Mouse (Mus musculus): Measurements from ENCODE around the gene Rasgef1b. TPM values are rescaled to one million over a fixed set of nuclear protein-coding genes. Genes with fewer than 3 reads are reported as not detected.

Gene Rasgef1b
- polyA plus RNA-seq, 1 experiment from 2014 or later = 6.3 TPM

GRCm38 (mm10) chr5:99737937-99738727 lies 9.3 kb upstream of the Rasgef1b start:
- WGBS (ENCODE audit: insufficient replicate concordance) = 43% methylated on average over 10 of the region's 10 CpGs
- ATAC-seq = no peak
- H3K36me3 ChIP-seq = no peaks in the 10 kb centered on the region
- no peak overlapping the region for H3K9ac ChIP-seq
- H3K27ac ChIP-seq = no peak overlapping the region
- no peaks in the 10 kb centered on the region for H3K9me3 ChIP-seq (replicated peaks)
- no peak overlapping the region for H3K4me2 ChIP-seq
- H3K4me3 ChIP-seq = no peak overlapping the region
- H3K4me1 ChIP-seq = no peaks in the 10 kb centered on the region
- H3K27me3 ChIP-seq (replicated peaks) = no peaks in the 10 kb centered on the region; the same call in 1 of the 2 replicates

DNA sequence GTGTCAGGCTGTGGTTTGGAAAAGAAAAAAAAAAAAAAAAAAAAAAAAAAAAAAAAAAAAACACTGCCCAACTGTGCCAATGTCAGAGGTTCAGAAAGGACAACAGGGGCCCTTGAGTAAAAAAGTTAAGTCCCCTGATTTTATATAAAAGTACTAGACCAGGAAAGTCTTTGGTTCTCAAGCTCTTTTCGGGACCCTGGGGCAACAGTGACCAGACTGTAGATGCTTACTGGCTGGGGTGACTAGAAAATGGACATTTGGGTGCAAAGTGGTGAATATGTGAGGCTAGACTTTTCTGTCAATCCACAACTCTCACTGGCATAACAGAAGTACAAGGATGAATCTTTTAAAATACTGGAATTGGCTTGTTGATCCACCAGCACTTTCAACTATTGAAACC lies 1.1 kb upstream of the Rasgef1b start:
- Histone ChIP-seq H3K4me2 (no peak overlapping the region), H3K4me1 (peaks cover 16% of the 10 kb centered on the region; the same call in 1 of the 2 replicates), H3K27me3 (replicated peaks) (peaks cover 57% of the 10 kb centered on the region), H3K27ac (no peak overlapping the region), H3K9me3 (replicated peaks) (no peaks in the 10 kb centered on the region), H3K36me3 (no peaks in the 10 kb centered on the region), H3K4me3 (no peak overlapping the region), H3K9ac (no peak overlapping the region)
- no peak for ATAC-seq
- 57% methylated on average over 1 of the region's 1 CpGs for WGBS (ENCODE audit: insufficient replicate concordance)

DNA sequence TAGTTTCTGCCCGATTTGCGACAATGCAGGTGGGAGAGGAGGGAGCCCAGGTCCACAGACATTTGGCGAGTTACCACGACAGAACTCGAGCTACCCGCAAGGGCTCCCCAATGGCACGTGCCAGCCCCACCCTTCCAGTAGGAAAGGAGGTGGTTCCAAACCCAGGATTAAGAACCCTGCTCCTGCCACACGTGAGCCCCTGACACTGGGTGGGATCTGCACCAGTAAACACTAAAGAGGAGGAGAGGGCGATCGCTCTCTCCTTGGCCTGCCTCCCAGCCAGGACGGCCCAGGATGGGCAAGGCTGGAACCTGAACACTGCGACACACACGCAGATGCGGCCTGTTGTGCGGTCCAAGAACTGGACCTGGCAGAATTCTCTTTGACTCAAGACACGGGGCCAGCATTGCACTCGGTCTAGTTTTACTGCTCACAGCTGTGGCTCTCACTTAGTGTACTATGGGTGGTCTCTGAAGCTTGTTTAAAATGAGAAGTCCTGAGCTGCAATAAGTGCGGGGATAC lies 557 bp upstream of the Rasgef1b start:
- no peaks in the 10 kb centered on the region for H3K9me3 ChIP-seq (replicated peaks)
- H3K4me3 ChIP-seq = peak overlapping the region; percentile 59
- 7% methylated on average over 18 of the region's 18 CpGs for WGBS (ENCODE audit: insufficient replicate concordance)
- H3K27me3 ChIP-seq (replicated peaks) = peaks cover 57% of the 10 kb centered on the region
- H3K4me2 ChIP-seq = peak overlapping the region; percentile 85
- ATAC-seq = 0 out of 2 replicates have a peak, but pooled peaks have one; percentile 15
- no peak overlapping the region for H3K27ac ChIP-seq
- peaks cover 16% of the 10 kb centered on the region; the same call in 1 of the 2 replicates for H3K4me1 ChIP-seq
- H3K9ac ChIP-seq = no peak overlapping the region
- H3K36me3 ChIP-seq = no peaks in the 10 kb centered on the region

DNA sequence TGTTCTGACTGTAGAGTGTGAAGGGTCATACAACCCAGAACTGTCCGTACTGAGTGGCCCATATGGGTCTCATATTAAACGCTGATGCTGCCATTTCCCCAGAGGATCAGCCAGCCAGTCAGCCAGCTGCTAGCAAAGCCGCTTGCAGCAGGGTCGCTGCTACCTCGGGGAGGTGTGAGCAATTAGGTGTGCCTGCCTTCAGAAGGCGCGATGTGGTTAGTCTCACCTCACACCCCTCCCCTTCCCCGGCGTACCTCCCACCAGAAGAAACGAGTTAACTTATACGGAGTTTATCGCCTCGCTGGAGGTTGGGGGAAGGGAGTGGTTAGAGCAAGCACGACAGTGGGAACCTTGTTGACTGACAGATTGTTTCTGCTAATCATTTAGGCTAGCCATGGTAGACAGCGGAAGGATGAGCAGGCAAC lies 826 bp downstream of the Rasgef1b start:
- H3K36me3 ChIP-seq = no peaks in the 10 kb centered on the region
- H3K4me1 ChIP-seq = peaks cover 16% of the 10 kb centered on the region; the same call in 1 of the 2 replicates
- H3K27me3 ChIP-seq (replicated peaks) = peaks cover 57% of the 10 kb centered on the region
- no peak overlapping the region for H3K27ac ChIP-seq
- no peak overlapping the region for H3K9ac ChIP-seq
- H3K4me2 ChIP-seq = peak overlapping the region; percentile 85
- under 1% methylated on average over 15 of the region's 15 CpGs for WGBS (ENCODE audit: insufficient replicate concordance)
- ATAC-seq = no peak
- no peaks in the 10 kb centered on the region for H3K9me3 ChIP-seq (replicated peaks)
- H3K4me3 ChIP-seq = peak overlapping the region; percentile 59

- no peak overlapping the region for H3K27ac ChIP-seq
- no peak overlapping the region for H3K4me3 ChIP-seq
- H3K36me3 ChIP-seq = no peaks in the 10 kb centered on the region
- ATAC-seq = no peak
- 74% methylated on average over 6 of the region's 6 CpGs for WGBS (ENCODE audit: insufficient replicate concordance)
- H3K4me1 ChIP-seq = peaks cover 10% of the 10 kb centered on the region; the same call in 1 of the 2 replicates
- no peak overlapping the region for H3K9ac ChIP-seq
- no peaks in the 10 kb centered on the region for H3K9me3 ChIP-seq (replicated peaks)
- peaks cover 23% of the 10 kb centered on the region for H3K27me3 ChIP-seq (replicated peaks)
- no peak overlapping the region for H3K4me2 ChIP-seq
Observed at GRCm38 (mm10) chr5:99723941-99724340, 4.9 kb downstream of the Rasgef1b start.

DNA sequence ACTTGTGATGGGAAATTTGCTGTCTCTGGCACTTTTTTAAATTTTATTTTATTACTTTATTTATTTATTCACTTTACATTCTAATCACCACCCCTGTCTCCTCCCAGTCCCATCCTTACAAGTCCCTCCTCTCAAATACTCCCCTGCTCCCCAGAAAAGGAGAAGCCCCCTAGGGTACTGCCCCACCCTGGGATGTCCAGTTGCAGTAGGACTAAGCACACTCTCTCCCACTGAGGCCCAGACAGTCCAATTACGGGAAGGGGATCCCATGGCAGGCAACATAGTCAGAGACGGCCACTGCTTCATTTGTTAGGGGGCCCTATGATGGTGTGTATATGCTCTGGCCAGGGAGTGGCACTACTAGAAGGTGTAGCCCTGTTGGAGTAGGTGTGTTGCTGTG lies 6.6 kb downstream of the Rasgef1b start:
- ATAC-seq = no peak
- Histone ChIP-seq H3K27ac (no peak overlapping the region), H3K4me1 (no peaks in the 10 kb centered on the region), H3K9ac (no peak overlapping the region), H3K4me2 (no peak overlapping the region), H3K9me3 (replicated peaks) (no peaks in the 10 kb centered on the region), H3K4me3 (no peak overlapping the region), H3K36me3 (no peaks in the 10 kb centered on the region), H3K27me3 (replicated peaks) (peaks cover 7% of the 10 kb centered on the region)
- WGBS (ENCODE audit: insufficient replicate concordance) = 73% methylated on average over 2 of the region's 2 CpGs

- Histone ChIP-seq H3K4me1 (no peaks in the 10 kb centered on the region), H3K27ac (no peak overlapping the region), H3K27me3 (replicated peaks) (0 out of 2 replicates have a peak, but pooled peaks cover 3% of the 10 kb centered on the region), H3K36me3 (no peaks in the 10 kb centered on the region), H3K4me3 (no peak overlapping the region), H3K9me3 (replicated peaks) (no peaks in the 10 kb centered on the region), H3K9ac (no peak overlapping the region), H3K4me2 (no peak overlapping the region)
- 78% methylated on average over 2 of the region's 2 CpGs for WGBS (ENCODE audit: insufficient replicate concordance)
- ATAC-seq = no peak
Observed at GRCm38 (mm10) chr5:99720554-99720953, 8.3 kb downstream of the Rasgef1b start.

- Histone ChIP-seq H3K9me3 (replicated peaks) (no peaks in the 10 kb centered on the region), H3K36me3 (no peaks in the 10 kb centered on the region), H3K4me1 (no peaks in the 10 kb centered on the region), H3K4me2 (no peak overlapping the region), H3K9ac (no peak overlapping the region), H3K4me3 (no peak overlapping the region), H3K27ac (no peak overlapping the region), H3K27me3 (replicated peaks) (no peaks in the 10 kb centered on the region)
- ATAC-seq = no peak
- WGBS (ENCODE audit: insufficient replicate concordance) = 65% methylated on average over 8 of the region's 8 CpGs
Observed at GRCm38 (mm10) chr5:99717917-99718316, 10.9 kb downstream of the Rasgef1b start.

DNA sequence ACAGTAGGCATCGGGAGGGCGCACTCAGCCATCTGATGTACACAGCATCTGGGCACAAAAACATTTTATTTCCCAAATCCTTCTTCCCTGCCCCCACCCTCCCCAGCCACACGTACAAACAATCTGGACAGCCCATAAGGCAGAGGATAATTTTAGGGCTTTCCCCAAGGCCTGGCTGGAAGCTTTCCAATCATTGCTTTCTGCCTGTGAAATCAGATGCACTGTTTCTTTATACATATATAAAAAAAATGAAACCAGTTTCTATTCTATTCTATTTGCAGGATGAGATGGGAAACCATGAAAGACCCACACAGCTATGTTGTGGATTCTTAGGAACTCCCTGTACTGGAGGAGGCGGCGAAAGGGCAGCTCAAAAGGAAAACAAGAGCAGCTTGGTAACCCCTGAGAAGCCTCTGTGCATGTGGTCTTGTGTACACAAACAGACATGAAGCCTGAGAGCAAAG lies 13.6 kb downstream of the Rasgef1b start:
- 64% methylated on average over 5 of the region's 5 CpGs for WGBS (ENCODE audit: insufficient replicate concordance)
- ATAC-seq = no peak
- H3K4me1 ChIP-seq = no peaks in the 10 kb centered on the region

DNA sequence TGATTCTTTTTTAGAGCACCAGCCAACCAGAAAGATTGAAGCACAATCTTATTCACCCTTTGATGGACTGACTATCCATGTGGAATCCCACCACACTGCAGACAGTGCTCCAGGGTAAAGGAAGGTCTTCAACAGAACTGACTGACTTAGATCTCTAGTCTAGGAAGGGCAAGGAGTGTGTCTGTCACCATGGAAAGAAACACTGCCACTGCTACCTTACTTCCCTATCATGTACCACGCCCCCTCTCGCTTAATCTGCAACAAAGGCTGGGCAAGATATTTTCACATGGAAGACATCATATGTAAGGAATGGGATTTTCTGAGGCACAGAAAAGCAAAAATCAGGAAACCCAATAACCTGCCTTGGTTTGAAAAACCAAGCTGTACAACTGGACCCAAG lies 16.9 kb downstream of the Rasgef1b start:
- no peak for ATAC-seq
- no peaks in the 10 kb centered on the region for H3K36me3 ChIP-seq
- WGBS (ENCODE audit: insufficient replicate concordance) = 63% methylated on average over 2 of the region's 2 CpGs
- H3K4me3 ChIP-seq = no peak overlapping the region
- no peak overlapping the region for H3K9ac ChIP-seq
- no peaks in the 10 kb centered on the region for H3K4me1 ChIP-seq
- no peaks in the 10 kb centered on the region for H3K9me3 ChIP-seq (replicated peaks)
- H3K27me3 ChIP-seq (replicated peaks) = no peaks in the 10 kb centered on the region
- no peak overlapping the region for H3K4me2 ChIP-seq
- H3K27ac ChIP-seq = no peak overlapping the region

More for the DNA sequence above, 13.6 kb downstream of the Rasgef1b start:
- Histone ChIP-seq H3K27me3 (replicated peaks) (no peaks in the 10 kb centered on the region), H3K36me3 (no peaks in the 10 kb centered on the region), H3K27ac (no peak overlapping the region), H3K4me3 (no peak overlapping the region), H3K9ac (no peak overlapping the region), H3K4me2 (no peak overlapping the region), H3K9me3 (replicated peaks) (no peaks in the 10 kb centered on the region)

GRCm38 (mm10) chr5:99708706-99709105 lies 20.2 kb downstream of the Rasgef1b start:
- Histone ChIP-seq H3K4me1 (no peaks in the 10 kb centered on the region), H3K27ac (no peak overlapping the region), H3K36me3 (no peaks in the 10 kb centered on the region), H3K27me3 (replicated peaks) (no peaks in the 10 kb centered on the region), H3K9ac (no peak overlapping the region), H3K9me3 (replicated peaks) (no peaks in the 10 kb centered on the region), H3K4me2 (no peak overlapping the region), H3K4me3 (no peak overlapping the region)
- no peak for ATAC-seq
- 25% methylated on average over 6 of the region's 6 CpGs for WGBS (ENCODE audit: insufficient replicate concordance)

- Histone ChIP-seq H3K4me3 (no peak overlapping the region), H3K4me2 (no peak overlapping the region), H3K36me3 (no peaks in the 10 kb centered on the region), H3K27me3 (replicated peaks) (no peaks in the 10 kb centered on the region), H3K4me1 (no peaks in the 10 kb centered on the region), H3K27ac (no peak overlapping the region), H3K9ac (no peak overlapping the region), H3K9me3 (replicated peaks) (no peaks in the 10 kb centered on the region)
- WGBS (ENCODE audit: insufficient replicate concordance) = 31% methylated on average over 6 of the region's 6 CpGs
- no peak for ATAC-seq
Observed at GRCm38 (mm10) chr5:99707261-99707660, 21.6 kb downstream of the Rasgef1b start.
